Mouse (Mus musculus) midbrain, embryonic 11.5 days (tissue): ENCODE measurements around the gene A930004D18Rik. TPM values are rescaled to one million over a fixed set of nuclear protein-coding genes. Genes with fewer than 3 reads are reported as not detected.

Source experiments
- ATAC-seq: fragments of 200-750 bp; cut with Nextera tagmentation; 2 replicates; pipeline ENCODE4 v1.8.0; 2017; ENCODE audit warnings: moderate TSS enrichment, moderate library complexity; ENCODE audit not compliant: low FRiP score
- DNase-seq: peaks from one replicate; pipeline ENCODE4 v3.0.0; 2015; ENCODE audit warnings: low spot score; ENCODE audit errors: missing footprints
- H3K27ac ChIP-seq: fragments of 300-500 bp; sonication (generic); 2 replicates; pipeline ENCODE4 v1.5.1; 2014; ENCODE audit warnings: low read depth, low read length
- H3K27me3 ChIP-seq: fragments of 300-500 bp; sonication (generic); 2 replicates; pipeline ENCODE4 v1.6.1; 2014; ENCODE audit warnings: mild to moderate bottlenecking, low read length, moderate library complexity, mixed read lengths; ENCODE audit not compliant: control insufficient read depth, insufficient read depth
- H3K36me3 ChIP-seq: fragments of 300-500 bp; sonication (generic); 2 replicates; pipeline ENCODE4 v1.6.1; 2014; ENCODE audit warnings: mild to moderate bottlenecking, low read length, moderate library complexity, mixed read lengths; ENCODE audit not compliant: control insufficient read depth, insufficient read depth
- H3K4me1 ChIP-seq: fragments of 300-500 bp; sonication (generic); 2 replicates; pipeline ENCODE4 v1.6.1; 2014; ENCODE audit warnings: low read length; ENCODE audit not compliant: control insufficient read depth, insufficient read depth
- H3K4me2 ChIP-seq: fragments of 300-500 bp; sonication (generic); 2 replicates; pipeline ENCODE4 v1.6.1; 2014; ENCODE audit warnings: mild to moderate bottlenecking, moderate library complexity
- H3K4me3 ChIP-seq: fragments of 300-500 bp; sonication (generic); 2 replicates; pipeline ENCODE4 v1.5.1; 2014; ENCODE audit warnings: low read depth, low read length
- H3K9ac ChIP-seq: fragments of 300-500 bp; sonication (generic); 2 replicates; pipeline ENCODE4 v1.6.1; 2014; ENCODE audit warnings: low read length
- H3K9me3 ChIP-seq: fragments of 300-500 bp; sonication (generic); 2 replicates; pipeline ENCODE4 v1.6.1; 2016; ENCODE audit warnings: low read length; ENCODE audit not compliant: control insufficient read depth
- WGBS: fragments of 180-500 bp; shearing (Covaris S2); extraction: QIAGEN DNeasy Blood & Tissue Kit; methylation state at CpG from one replicate; pipeline ENCODE4 v1.1.7; 2014; 5-methylcytosine and 5-hydroxymethylcytosine counted together
- polyA plus RNA-seq: library from polyadenylated mRNA; unstranded; fragments of >200 nt; fragmentation: Nextera tagmentation; extraction: Ambion mirVana; gene quantifications from 2 replicates; pipeline ENCODE4 v1.2.1, GENCODE M21; 2014

A930004D18Rik gene
- polyA plus RNA-seq, 1 experiment from 2014 or later: 10.5 TPM

DNA sequence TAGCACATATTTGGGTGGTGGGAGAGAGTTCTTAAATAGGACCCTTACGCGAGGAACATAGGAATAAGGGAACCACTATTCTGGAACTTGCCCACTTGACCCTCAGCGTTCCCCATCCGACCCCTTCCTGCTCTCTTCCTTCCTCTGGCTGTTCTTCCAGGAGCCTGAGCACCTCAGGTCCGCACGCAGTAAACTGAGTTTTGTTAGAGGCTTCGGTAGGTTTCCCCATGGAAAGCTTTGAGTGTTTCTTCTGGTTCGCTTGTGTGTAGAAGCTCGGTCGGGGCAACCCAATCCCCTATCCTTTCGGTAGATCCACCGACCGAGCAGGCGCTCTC, 11.8 kb downstream of the A930004D18Rik start:
- ATAC-seq (no peak), DNase-seq (peak; percentile 97)
- Histone ChIP-seq H3K4me2 (peak overlapping the region; percentile 80), H3K9me3 (no peaks in the 10 kb centered on the region), H3K27me3 (no peaks in the 10 kb centered on the region), H3K27ac (peak overlapping the region; percentile 100), H3K4me1 (peaks cover 10% of the 10 kb centered on the region), H3K9ac (peak overlapping the region; percentile 91), H3K36me3 (no peaks in the 10 kb centered on the region), H3K4me3 (peak overlapping the region; percentile 63)
- under 1% methylated on average over 14 of the region's 14 CpGs for WGBS

DNA sequence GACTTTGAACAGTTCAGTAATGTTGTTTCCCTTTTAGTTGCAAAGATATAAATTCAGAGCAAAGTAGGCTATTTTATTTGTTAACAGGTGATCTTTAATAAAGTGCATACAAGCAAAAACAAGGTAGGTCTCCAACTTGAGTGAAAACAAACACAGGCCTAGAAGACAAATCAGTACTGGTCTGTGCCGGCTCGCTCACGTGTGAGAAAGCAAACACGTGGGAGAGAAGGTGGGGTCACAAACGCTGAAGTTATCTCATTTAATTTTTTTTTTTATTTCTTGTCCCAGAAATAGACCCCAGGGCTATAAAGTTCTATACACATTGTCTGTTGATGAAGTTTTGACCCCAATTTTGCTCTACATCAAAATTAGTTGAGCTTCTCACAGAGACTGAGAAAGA, 12.4 kb downstream of the A930004D18Rik start:
- no peaks in the 10 kb centered on the region for H3K27me3 ChIP-seq
- no peak overlapping the region for H3K27ac ChIP-seq
- H3K4me3 ChIP-seq: peak overlapping the region; percentile 63
- peak overlapping the region; percentile 80 for H3K4me2 ChIP-seq
- peak overlapping the region; percentile 91; the same call in 1 of the 2 replicates for H3K9ac ChIP-seq
- ATAC-seq: no peak
- H3K9me3 ChIP-seq: no peaks in the 10 kb centered on the region
- DNase-seq: no peak
- peaks cover 10% of the 10 kb centered on the region for H3K4me1 ChIP-seq
- WGBS: 19% methylated on average over 5 of the region's 5 CpGs
- H3K36me3 ChIP-seq: no peaks in the 10 kb centered on the region

DNA sequence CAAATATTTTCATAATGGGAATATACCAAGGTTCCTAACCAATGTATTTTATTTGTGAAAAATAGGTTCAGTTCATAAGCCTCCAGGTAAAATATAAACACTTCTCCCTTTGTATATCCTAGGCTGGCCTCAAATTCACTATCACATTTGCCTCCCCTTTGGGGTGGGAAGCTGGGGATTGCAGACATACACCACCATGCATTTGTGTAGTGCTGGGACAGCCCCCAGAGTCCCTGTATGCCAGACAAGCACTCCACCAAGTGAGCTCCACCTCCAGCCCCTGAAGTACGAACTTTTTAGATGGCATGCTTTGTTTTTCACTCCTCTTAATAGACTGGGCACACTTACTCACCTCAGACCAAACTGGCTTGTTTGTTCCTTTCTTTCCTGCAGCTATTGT, 14.7 kb downstream of the A930004D18Rik start:
- Histone ChIP-seq H3K27ac (no peak overlapping the region), H3K9ac (no peak overlapping the region), H3K4me1 (peaks cover 10% of the 10 kb centered on the region), H3K9me3 (no peaks in the 10 kb centered on the region), H3K4me2 (no peak overlapping the region), H3K4me3 (no peak overlapping the region), H3K27me3 (no peaks in the 10 kb centered on the region), H3K36me3 (no peaks in the 10 kb centered on the region)
- DNase-seq (peak; percentile 73), ATAC-seq (no peak)
- 81% methylated on average over 1 of the region's 1 CpGs for WGBS

DNA sequence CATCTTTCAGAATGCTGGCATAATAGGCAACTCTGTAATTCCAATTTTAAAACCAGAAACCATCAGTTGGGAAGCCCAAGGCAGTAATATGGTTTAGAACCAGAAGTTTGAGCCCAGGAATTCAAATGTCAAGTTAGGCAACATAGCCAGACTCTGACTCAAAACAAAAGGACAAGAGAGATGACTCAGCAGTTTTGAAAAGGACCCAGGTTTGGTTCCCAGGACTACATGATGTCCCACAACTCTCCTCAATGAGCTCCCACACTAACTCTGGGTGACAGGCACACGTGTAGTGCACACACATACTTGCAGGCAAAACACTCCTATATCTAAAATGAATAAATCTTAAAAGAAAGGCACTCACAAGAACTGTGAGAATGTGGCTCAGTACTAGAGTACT, 18.4 kb downstream of the A930004D18Rik start:
- WGBS: 76% methylated on average over 1 of the region's 1 CpGs
- Histone ChIP-seq H3K9ac (no peak overlapping the region), H3K27me3 (no peaks in the 10 kb centered on the region), H3K4me1 (peaks cover 4% of the 10 kb centered on the region; the same call in 1 of the 2 replicates), H3K27ac (no peak overlapping the region), H3K4me2 (no peak overlapping the region), H3K36me3 (no peaks in the 10 kb centered on the region), H3K4me3 (no peak overlapping the region), H3K9me3 (no peaks in the 10 kb centered on the region)
- DNase-seq (peak; percentile 84), ATAC-seq (no peak)

DNA sequence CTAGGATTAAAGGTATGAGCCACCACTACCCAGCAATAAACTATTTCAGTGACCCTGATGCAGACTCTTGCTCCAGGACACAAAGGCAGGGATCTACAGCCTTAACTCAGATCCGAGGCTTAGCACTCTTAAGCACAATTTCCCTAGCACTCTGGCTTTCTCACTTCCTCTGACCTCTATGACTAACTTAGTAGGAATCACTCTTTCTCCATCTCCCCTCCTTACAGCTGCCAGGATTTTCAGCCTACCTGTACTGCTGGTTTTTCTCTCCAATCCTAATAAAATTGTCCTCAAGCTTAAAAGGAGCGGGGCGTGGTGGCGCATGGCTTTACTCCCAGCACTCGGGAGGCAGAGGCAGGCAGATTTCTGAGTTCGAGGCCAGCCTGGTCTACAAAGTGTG, 20.2 kb downstream of the A930004D18Rik start:
- ATAC-seq: no peak
- no peaks in the 10 kb centered on the region for H3K27me3 ChIP-seq
- DNase-seq: peak; percentile 56
- no peak overlapping the region for H3K9ac ChIP-seq
- WGBS: 96% methylated on average over 6 of the region's 6 CpGs
- H3K4me1 ChIP-seq: no peaks in the 10 kb centered on the region
- no peak overlapping the region for H3K4me3 ChIP-seq
- no peaks in the 10 kb centered on the region for H3K36me3 ChIP-seq
- H3K9me3 ChIP-seq: no peaks in the 10 kb centered on the region
- H3K27ac ChIP-seq: no peak overlapping the region
- no peak overlapping the region for H3K4me2 ChIP-seq

DNA sequence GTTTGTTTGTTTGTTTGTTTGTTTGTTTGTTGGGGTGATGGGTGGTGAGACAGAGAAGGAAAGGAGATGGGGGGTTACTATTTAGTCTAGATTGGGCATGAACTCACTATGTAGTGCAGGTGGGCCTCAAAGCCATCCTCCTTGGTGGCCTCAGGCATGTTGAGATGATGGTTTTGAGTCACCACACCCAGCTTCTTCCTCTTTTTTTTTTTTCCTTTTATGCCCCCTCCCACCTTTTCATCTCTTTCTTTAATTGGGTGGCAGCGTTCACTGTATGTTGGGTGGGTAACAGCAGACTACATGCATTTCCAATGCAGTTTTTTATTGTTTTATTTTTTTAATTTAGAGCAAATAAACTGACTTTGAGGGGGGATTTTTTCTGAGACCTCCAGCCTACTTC, 20.9 kb downstream of the A930004D18Rik start:
- Histone ChIP-seq H3K4me1 (no peaks in the 10 kb centered on the region), H3K9me3 (no peaks in the 10 kb centered on the region), H3K27me3 (no peaks in the 10 kb centered on the region), H3K9ac (no peak overlapping the region), H3K36me3 (no peaks in the 10 kb centered on the region), H3K27ac (no peak overlapping the region), H3K4me2 (no peak overlapping the region), H3K4me3 (no peak overlapping the region)
- DNase-seq (no peak), ATAC-seq (no peak)
- WGBS: 81% methylated on average over 1 of the region's 1 CpGs

DNA sequence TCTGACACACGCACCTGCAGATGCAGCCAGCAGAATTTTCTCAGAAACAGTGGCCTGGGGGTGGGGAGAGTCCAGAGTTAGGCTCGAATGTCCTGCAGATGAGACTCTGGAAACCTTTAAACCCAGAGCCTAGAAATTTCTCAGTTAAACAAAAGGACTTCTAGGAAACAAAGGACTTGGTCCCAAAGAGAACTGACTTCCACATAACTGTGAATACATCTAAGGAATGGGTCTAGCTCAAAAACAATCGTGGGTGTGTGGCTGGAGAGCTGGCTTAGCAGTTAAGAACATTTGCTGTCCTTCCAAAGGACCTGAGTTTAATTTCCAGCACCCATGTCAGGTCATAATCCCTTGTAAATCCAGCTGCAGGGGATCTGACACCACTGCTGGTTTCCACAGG, 22.0 kb downstream of the A930004D18Rik start:
- Histone ChIP-seq H3K4me1 (no peaks in the 10 kb centered on the region), H3K4me2 (no peak overlapping the region), H3K27me3 (no peaks in the 10 kb centered on the region), H3K9ac (no peak overlapping the region), H3K4me3 (no peak overlapping the region), H3K36me3 (no peaks in the 10 kb centered on the region), H3K9me3 (no peaks in the 10 kb centered on the region), H3K27ac (no peak overlapping the region)
- DNase-seq: peak; percentile 49
- 39% methylated on average over 3 of the region's 3 CpGs for WGBS
- ATAC-seq: no peak

DNA sequence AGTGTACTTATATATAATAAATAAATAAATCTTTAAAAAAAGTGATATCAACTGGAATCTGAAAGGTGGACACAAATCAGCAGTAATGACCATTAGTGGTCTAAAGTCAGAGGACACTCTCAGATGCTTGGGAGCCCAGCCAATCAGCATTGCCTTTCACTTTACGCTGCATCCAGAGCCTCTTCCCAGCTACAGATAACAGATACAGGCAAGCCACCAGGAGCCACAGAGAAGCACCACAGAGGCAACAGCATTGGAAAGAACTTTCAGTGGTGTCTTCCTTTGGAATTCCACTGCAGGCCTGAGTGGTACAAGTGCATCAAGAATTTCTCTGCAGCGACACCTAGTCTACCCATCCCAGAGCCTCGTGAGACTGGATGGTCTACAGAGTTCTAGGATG, 24.7 kb downstream of the A930004D18Rik start:
- WGBS: 94% methylated on average over 3 of the region's 3 CpGs
- Histone ChIP-seq H3K27me3 (no peaks in the 10 kb centered on the region), H3K36me3 (no peaks in the 10 kb centered on the region), H3K4me3 (no peak overlapping the region), H3K27ac (no peak overlapping the region), H3K9ac (no peak overlapping the region), H3K4me2 (no peak overlapping the region), H3K4me1 (no peaks in the 10 kb centered on the region), H3K9me3 (no peaks in the 10 kb centered on the region)
- ATAC-seq (no peak), DNase-seq (peak; percentile 69)

DNA sequence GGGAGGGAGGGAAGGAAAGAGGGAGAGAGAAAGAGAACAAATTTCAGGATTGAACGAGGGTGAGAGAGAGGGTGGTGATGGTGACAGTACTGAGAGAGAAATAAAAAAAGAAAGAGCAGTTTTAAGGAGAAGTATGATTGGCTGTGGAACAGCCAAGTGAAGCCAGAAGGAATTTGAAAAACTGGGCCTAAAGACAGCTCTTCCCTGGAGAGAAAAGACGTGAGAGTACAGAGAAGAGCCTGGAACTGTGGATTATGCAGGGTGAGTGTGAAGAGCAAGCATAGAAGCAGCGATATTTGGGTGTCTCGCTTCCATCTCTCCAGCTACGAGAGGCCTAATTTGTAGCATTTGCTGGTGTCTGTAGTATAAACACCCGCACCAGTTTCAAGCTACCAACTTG, 26.3 kb downstream of the A930004D18Rik start:
- no peaks in the 10 kb centered on the region for H3K4me1 ChIP-seq
- H3K27me3 ChIP-seq: no peaks in the 10 kb centered on the region
- DNase-seq: peak; percentile 65
- H3K27ac ChIP-seq: no peak overlapping the region
- no peak overlapping the region for H3K4me3 ChIP-seq
- 87% methylated on average over 6 of the region's 6 CpGs for WGBS
- H3K36me3 ChIP-seq: no peaks in the 10 kb centered on the region
- ATAC-seq: no peak
- no peak overlapping the region for H3K9ac ChIP-seq
- H3K9me3 ChIP-seq: no peaks in the 10 kb centered on the region
- H3K4me2 ChIP-seq: no peak overlapping the region

DNA sequence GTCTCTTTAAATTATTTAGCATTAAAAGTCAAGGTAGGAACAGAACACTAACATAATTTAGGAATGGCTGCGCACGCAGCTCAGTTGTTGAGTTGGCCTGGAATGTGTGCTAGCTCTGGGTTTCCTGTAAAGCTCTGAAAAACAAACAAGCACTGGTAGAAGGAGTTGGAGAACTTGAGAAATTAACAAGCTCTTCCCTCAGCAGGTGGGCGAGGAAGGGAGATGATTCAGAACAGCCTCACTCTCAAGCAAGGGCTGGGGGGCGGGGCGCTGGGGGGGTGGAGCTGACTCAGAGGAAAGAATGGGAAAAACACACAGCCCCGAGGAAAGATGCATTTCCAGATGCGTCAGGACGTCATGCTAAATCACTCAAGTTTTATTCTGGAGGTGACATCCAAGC, 32.4 kb downstream of the A930004D18Rik start:
- Histone ChIP-seq H3K9ac (no peak overlapping the region), H3K27me3 (no peaks in the 10 kb centered on the region), H3K9me3 (no peaks in the 10 kb centered on the region), H3K36me3 (no peaks in the 10 kb centered on the region), H3K4me3 (no peak overlapping the region), H3K4me1 (no peaks in the 10 kb centered on the region), H3K4me2 (no peak overlapping the region), H3K27ac (no peak overlapping the region)
- ATAC-seq (no peak), DNase-seq (peak; percentile 83)
- 36% methylated on average over 8 of the region's 8 CpGs for WGBS
